Mouse (Mus musculus) limb, embryonic 11.5 days (tissue): Measurements from ENCODE around the gene Perm1. TPM values are rescaled to one million over a fixed set of nuclear protein-coding genes. Genes with fewer than 3 reads are reported as not detected.
A peak's percentile ranks its signal among the peaks of the same experiment; 100 is the strongest.

Experiments used
- ATAC-seq: fragments of 200-750 bp; cut with Nextera tagmentation; 2 replicates; pipeline ENCODE4 v1.8.0; 2017; ENCODE audit warnings: low read depth; ENCODE audit not compliant: insufficient number of reproducible peaks, low FRiP score, low TSS enrichment
- DNase-seq: peaks from one replicate; pipeline ENCODE4 v3.0.0-alpha.2; 2015; ENCODE audit warnings: low spot score
- H3K27ac ChIP-seq: fragments of 300-500 bp; sonication (generic); replicated peaks from 2 replicates; pipeline ENCODE4 v1.5.1; 2014; ENCODE audit warnings: low read depth, mild to moderate bottlenecking, low read length
- H3K27me3 ChIP-seq: fragments of 300-500 bp; sonication (generic); 2 replicates; pipeline ENCODE4 v1.6.1; 2014; ENCODE audit warnings: mild to moderate bottlenecking, low read length, mixed read lengths; ENCODE audit not compliant: control insufficient read depth, insufficient read depth
- H3K36me3 ChIP-seq: fragments of 300-500 bp; sonication (generic); 2 replicates; pipeline ENCODE4 v1.6.1; 2014; ENCODE audit warnings: mild to moderate bottlenecking, low read length, moderate library complexity, mixed read lengths; ENCODE audit not compliant: control insufficient read depth, insufficient read depth
- H3K4me1 ChIP-seq: fragments of 300-500 bp; sonication (generic); 2 replicates; pipeline ENCODE4 v1.6.1; 2014; ENCODE audit warnings: low read length, mixed read lengths; ENCODE audit not compliant: control insufficient read depth, insufficient read depth
- H3K4me2 ChIP-seq: fragments of 300-500 bp; sonication (generic); 2 replicates; pipeline ENCODE4 v1.6.1; 2014; ENCODE audit warnings: low read depth, mild to moderate bottlenecking, moderate library complexity; ENCODE audit not compliant: severe bottlenecking
- H3K4me3 ChIP-seq: fragments of 300-500 bp; sonication (generic); 2 replicates; pipeline ENCODE4 v1.5.1; 2014; ENCODE audit warnings: low read depth, low read length
- H3K9ac ChIP-seq: fragments of 300-500 bp; sonication (generic); 2 replicates; pipeline ENCODE4 v1.6.1; 2014; ENCODE audit warnings: mild to moderate bottlenecking, low read length
- H3K9me3 ChIP-seq: fragments of 300-500 bp; sonication (generic); 2 replicates; pipeline ENCODE4 v1.6.1; 2016; ENCODE audit warnings: low read length; ENCODE audit not compliant: control insufficient read depth
- WGBS: fragments of 180-500 bp; shearing (Covaris S2); extraction: QIAGEN DNeasy Blood & Tissue Kit; methylation state at CpG from one replicate; pipeline ENCODE4 v1.1.7; 2014; 5-methylcytosine and 5-hydroxymethylcytosine counted together
- polyA plus RNA-seq: library from polyadenylated mRNA; unstranded; fragments of >200 nt; fragmentation: Nextera tagmentation; extraction: Ambion mirVana; gene quantifications from 2 replicates; pipeline ENCODE4 v1.2.1, GENCODE M21; 2014

The Perm1 gene
- polyA plus RNA-seq, 1 experiment from 2014 or later = 0.35 TPM

DNA sequence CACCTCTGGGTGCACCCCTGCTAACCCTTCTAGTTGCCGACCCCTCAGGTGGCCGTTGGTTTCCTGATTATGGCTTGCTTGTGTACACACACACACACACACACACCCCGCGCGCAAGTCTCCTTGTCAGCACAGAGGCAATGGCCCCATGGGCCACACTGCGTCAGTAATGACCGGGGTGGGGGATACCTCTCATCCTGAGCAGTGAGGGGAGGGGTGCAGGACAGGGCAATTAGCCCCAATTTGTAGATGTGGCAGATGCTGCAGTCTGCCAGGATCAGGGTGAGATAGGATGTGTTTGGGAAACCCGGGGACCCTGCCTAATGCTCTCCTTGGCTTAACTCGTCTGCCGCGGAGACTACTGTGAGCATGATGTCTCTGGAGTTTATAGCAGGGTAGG, 33.9 kb downstream of the Perm1 start:
- Histone ChIP-seq H3K27ac (no peak overlapping the region), H3K27me3 (peaks cover 14% of the 10 kb centered on the region), H3K4me1 (no peaks in the 10 kb centered on the region), H3K4me2 (no peak overlapping the region), H3K4me3 (no peak overlapping the region), H3K9ac (no peak overlapping the region), H3K36me3 (peaks cover 16% of the 10 kb centered on the region; the same call in 1 of the 2 replicates), H3K9me3 (no peaks in the 10 kb centered on the region)
- DNase-seq (no peak), ATAC-seq (no peak; the same call in 1 of the 2 replicates)
- WGBS = 64% methylated on average over 11 of the region's 11 CpGs

DNA sequence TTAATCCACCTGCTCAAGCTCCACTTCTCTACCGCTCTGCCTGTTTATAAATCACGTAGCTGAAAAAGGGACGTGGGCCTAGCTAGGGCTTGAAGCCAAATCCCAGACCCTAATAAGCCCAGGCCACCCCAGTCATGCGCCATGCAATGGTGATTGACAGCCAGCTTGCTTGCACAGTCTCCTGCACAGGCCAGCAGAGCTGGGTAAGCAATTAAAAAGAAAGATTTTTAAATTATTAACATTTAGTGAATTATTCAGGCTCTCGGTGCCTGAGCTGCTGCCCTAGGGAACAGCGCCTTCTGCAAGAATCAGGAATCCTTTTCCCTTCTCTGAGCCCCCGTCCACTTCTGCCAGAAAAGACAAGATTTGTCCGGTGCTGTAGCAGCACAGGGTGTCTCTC, 35.4 kb downstream of the Perm1 start:
- Histone ChIP-seq H3K9me3 (no peaks in the 10 kb centered on the region), H3K27me3 (peaks cover 24% of the 10 kb centered on the region), H3K36me3 (peaks cover 11% of the 10 kb centered on the region; the same call in 1 of the 2 replicates), H3K27ac (no peak overlapping the region), H3K4me2 (no peak overlapping the region), H3K9ac (no peak overlapping the region), H3K4me3 (no peak overlapping the region), H3K4me1 (no peaks in the 10 kb centered on the region)
- no peak for ATAC-seq
- DNase-seq = no peak
- 76% methylated on average over 8 of the region's 8 CpGs for WGBS

DNA sequence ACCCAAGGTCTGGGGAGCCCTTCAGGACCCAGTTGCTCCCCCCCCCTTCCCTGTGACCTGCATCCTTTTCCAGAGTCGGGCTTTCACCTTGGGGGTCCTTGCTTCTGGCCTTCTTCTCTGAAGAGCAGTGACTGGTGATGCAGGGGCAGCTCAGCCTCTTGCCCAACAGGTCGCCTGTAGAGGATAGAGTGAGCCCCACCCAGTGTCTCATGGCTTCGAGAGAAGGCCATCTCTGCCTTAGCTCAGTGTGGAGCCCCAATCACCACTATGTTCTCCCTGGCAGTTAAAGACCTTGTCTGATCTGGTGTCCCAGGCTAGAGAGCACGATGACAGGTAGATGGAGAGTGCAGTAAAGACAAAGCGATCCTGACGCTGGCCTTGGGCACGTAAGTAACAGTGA, 36.5 kb downstream of the Perm1 start:
- ATAC-seq (no peak), DNase-seq (no peak)
- H3K9me3 ChIP-seq = no peaks in the 10 kb centered on the region
- H3K4me3 ChIP-seq = no peak overlapping the region
- no peaks in the 10 kb centered on the region for H3K4me1 ChIP-seq
- H3K4me2 ChIP-seq = no peak overlapping the region
- H3K36me3 ChIP-seq = peaks cover 5% of the 10 kb centered on the region; the same call in 1 of the 2 replicates
- no peak overlapping the region for H3K9ac ChIP-seq
- peaks cover 24% of the 10 kb centered on the region for H3K27me3 ChIP-seq
- WGBS = 30% methylated on average over 7 of the region's 7 CpGs
- no peak overlapping the region for H3K27ac ChIP-seq

GRCm38 (mm10) chr4:156252619-156253018, 37.0 kb downstream of the Perm1 start:
- H3K27ac ChIP-seq = no peak overlapping the region
- H3K4me3 ChIP-seq = no peak overlapping the region
- ATAC-seq = 0 out of 2 replicates have a peak, but pooled peaks have one; percentile 9
- H3K36me3 ChIP-seq = peaks cover 4% of the 10 kb centered on the region; the same call in 1 of the 2 replicates
- no peak overlapping the region for H3K9ac ChIP-seq
- no peaks in the 10 kb centered on the region for H3K9me3 ChIP-seq
- 39% methylated on average over 3 of the region's 3 CpGs for WGBS
- no peaks in the 10 kb centered on the region for H3K4me1 ChIP-seq
- no peak overlapping the region for H3K4me2 ChIP-seq
- peaks cover 24% of the 10 kb centered on the region for H3K27me3 ChIP-seq
- no peak for DNase-seq

- Histone ChIP-seq H3K4me1 (no peaks in the 10 kb centered on the region), H3K9ac (no peak overlapping the region), H3K4me3 (no peak overlapping the region), H3K27ac (no peak overlapping the region), H3K9me3 (no peaks in the 10 kb centered on the region), H3K4me2 (no peak overlapping the region), H3K36me3 (peaks cover 4% of the 10 kb centered on the region; the same call in 1 of the 2 replicates), H3K27me3 (peaks cover 24% of the 10 kb centered on the region)
- no peak for DNase-seq
- no peak for ATAC-seq
- 42% methylated on average over 7 of the region's 7 CpGs for WGBS
Observed at GRCm38 (mm10) chr4:156253043-156253442, 37.4 kb downstream of the Perm1 start.

GRCm38 (mm10) chr4:156254361-156255077, 38.9 kb downstream of the Perm1 start:
- H3K9ac ChIP-seq = no peak overlapping the region
- DNase-seq = peak; percentile 56
- H3K36me3 ChIP-seq = no peaks in the 10 kb centered on the region
- no peaks in the 10 kb centered on the region for H3K4me1 ChIP-seq
- no peak overlapping the region for H3K27ac ChIP-seq
- H3K4me2 ChIP-seq = no peak overlapping the region
- WGBS = 2% methylated on average over 25 of the region's 30 CpGs
- H3K4me3 ChIP-seq = 0 out of 2 replicates have a peak overlapping the region, but pooled peaks have one; percentile 3
- peak; percentile 66 for ATAC-seq
- H3K9me3 ChIP-seq = no peaks in the 10 kb centered on the region
- peaks cover 24% of the 10 kb centered on the region for H3K27me3 ChIP-seq

- Histone ChIP-seq H3K4me1 (no peaks in the 10 kb centered on the region), H3K4me2 (no peak within 1 kb of the TSS), H3K36me3 (no peaks in the 10 kb centered on the region), H3K27me3 (peaks cover 24% of the 10 kb centered on the region), H3K4me3 (no peak within 1 kb of the TSS), H3K9me3 (no peaks in the 10 kb centered on the region), H3K27ac (no peak within 1 kb of the TSS), H3K9ac (no peak within 1 kb of the TSS)
- peak; percentile 72; the same call in 1 of the 2 replicates for ATAC-seq
- 2% methylated on average over 26 of the region's 26 CpGs for WGBS
- DNase-seq = no peak
Observed at GRCm38 (mm10) chr4:156255078-156255839, 39.6 kb downstream of the Perm1 start, which contains the start of gene Samd11. Samd11 (minus strand) TSS chr4:156255657.
